Mouse (Mus musculus) kidney, postnatal 0 days (tissue): Measurements from ENCODE around the gene Zfp362. TPM values are rescaled to one million over a fixed set of nuclear protein-coding genes. Genes with fewer than 3 reads are reported as not detected.
A peak's percentile ranks its signal among the peaks of the same experiment; 100 is the strongest.

ENCODE experiments used
- ATAC-seq: fragments of 200-750 bp; cut with Nextera tagmentation; replicated peaks from 2 replicates; pipeline ENCODE4 v1.8.0; 2017; ENCODE audit warnings: low read depth, moderate number of reproducible peaks, moderate TSS enrichment, moderate library complexity; ENCODE audit not compliant: low FRiP score
- DNase-seq: peaks from one replicate; pipeline ENCODE4 v3.0.0-alpha.2; 2016; ENCODE audit warnings: low spot score
- H3K27ac ChIP-seq: fragments of 300-500 bp; sonication (generic); 2 replicates; pipeline ENCODE4 v1.5.1; 2014; ENCODE audit warnings: mild to moderate bottlenecking
- H3K27me3 ChIP-seq: fragments of 300-500 bp; sonication (generic); 2 replicates; pipeline ENCODE4 v1.6.1; 2014; ENCODE audit warnings: low read length, mixed read lengths; ENCODE audit not compliant: insufficient read depth
- H3K36me3 ChIP-seq: fragments of 300-500 bp; sonication (generic); 2 replicates; pipeline ENCODE4 v1.6.1; 2014; ENCODE audit warnings: low read length, mixed read lengths; ENCODE audit not compliant: insufficient read depth
- H3K4me1 ChIP-seq: fragments of 300-500 bp; sonication (generic); replicated peaks from 2 replicates; pipeline ENCODE4 v1.6.1; 2014; ENCODE audit warnings: antibody characterized with exemption, low read length, mixed read lengths; ENCODE audit not compliant: insufficient read depth
- H3K4me2 ChIP-seq: fragments of 300-500 bp; sonication (generic); 2 replicates; pipeline ENCODE4 v1.6.1; 2014; ENCODE audit warnings: mild to moderate bottlenecking, low read length, moderate library complexity, mixed read lengths
- H3K4me3 ChIP-seq: fragments of 300-500 bp; sonication (generic); replicated peaks from 2 replicates; pipeline ENCODE4 v1.5.1; 2014; ENCODE audit warnings: low read depth, low read length
- H3K9ac ChIP-seq: fragments of 300-500 bp; sonication (generic); 2 replicates; pipeline ENCODE4 v1.6.1; 2014; ENCODE audit warnings: low read depth, low read length
- H3K9me3 ChIP-seq: fragments of 300-500 bp; sonication (generic); replicated peaks from 2 replicates; pipeline ENCODE4 v1.6.1; 2016; ENCODE audit warnings: low read length, inconsistent platforms, mixed read lengths
- CTCF ChIP-seq: IDR thresholded peaks from 2 replicates; pipeline ENCODE4 v1.5.1; 2016; ENCODE audit warnings: antibody characterized with exemption, low read depth, mild to moderate bottlenecking, moderate library complexity
- WGBS: fragments of 180-500 bp; shearing (Covaris S2); extraction: QIAGEN DNeasy Blood & Tissue Kit; methylation state at CpG from one replicate; pipeline ENCODE4 v1.1.7; 2014; 5-methylcytosine and 5-hydroxymethylcytosine counted together
- polyA plus RNA-seq: library from polyadenylated mRNA; unstranded; fragments of >200 nt; fragmentation: Nextera tagmentation; extraction: Ambion mirVana; gene quantifications from 2 replicates; pipeline ENCODE4 v1.2.1, GENCODE M21; 2015

The Zfp362 gene
- 31.1 and 31.2 TPM in 2 replicates for polyA plus RNA-seq

DNA sequence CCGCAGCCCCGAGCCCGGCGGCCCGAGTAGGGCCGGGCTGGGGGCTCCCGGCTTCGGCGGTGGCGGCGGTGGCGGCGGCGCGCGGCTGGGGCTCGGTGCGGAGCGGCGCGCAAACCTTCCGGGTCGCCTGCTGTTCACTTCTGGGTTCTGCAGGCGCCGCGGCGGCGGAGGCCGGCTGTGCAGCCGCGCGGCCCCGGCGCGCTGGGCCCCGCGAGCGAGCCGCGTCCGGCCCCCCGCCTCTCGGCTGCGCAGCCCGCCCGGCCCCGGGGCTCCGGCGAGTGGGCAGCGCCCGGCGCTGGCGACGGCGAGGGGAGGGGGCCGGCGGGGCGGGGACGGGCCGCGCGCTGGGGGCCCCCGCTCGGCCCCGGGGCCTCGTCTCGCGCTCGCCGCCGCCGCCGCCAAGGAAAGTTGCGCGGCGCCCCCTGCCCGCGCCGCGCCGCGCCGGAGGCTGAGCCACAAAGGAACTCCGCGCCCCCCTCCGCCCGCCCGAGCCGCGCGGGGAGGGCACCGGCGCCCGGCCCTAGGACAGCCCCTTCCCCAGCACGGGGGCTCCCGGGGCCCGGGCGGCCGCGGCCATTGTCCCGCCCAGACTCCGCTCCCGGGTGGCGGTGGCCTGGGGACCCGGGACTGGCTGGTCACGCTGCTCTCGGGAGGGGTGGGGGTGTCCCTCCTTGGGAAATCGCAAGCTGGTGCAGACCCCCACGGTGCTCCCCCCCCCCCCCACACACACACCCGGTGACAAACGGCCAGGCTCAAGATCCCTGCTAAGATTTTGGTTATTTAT is at the start of gene Zfp362:
Gene Zfp362, minus strand, starts transcription at position 3 of the 784 bp plus-strand sequence.
- Histone ChIP-seq H3K27ac (peak within 1 kb of the TSS; percentile 99), H3K4me1 (peaks cover 32% of the 10 kb centered on the region), H3K9me3 (no peaks in the 10 kb centered on the region), H3K4me2 (peak within 1 kb of the TSS; percentile 96), H3K4me3 (peak within 1 kb of the TSS; percentile 77), H3K27me3 (no peaks in the 10 kb centered on the region), H3K36me3 (no peaks in the 10 kb centered on the region), H3K9ac (peak within 1 kb of the TSS; percentile 100)
- WGBS: 2% methylated on average over 59 of the region's 111 CpGs
- ATAC-seq: peak; percentile 59
- DNase-seq: peak; percentile 58
- TF ChIP-seq CTCF: no peak

DNA sequence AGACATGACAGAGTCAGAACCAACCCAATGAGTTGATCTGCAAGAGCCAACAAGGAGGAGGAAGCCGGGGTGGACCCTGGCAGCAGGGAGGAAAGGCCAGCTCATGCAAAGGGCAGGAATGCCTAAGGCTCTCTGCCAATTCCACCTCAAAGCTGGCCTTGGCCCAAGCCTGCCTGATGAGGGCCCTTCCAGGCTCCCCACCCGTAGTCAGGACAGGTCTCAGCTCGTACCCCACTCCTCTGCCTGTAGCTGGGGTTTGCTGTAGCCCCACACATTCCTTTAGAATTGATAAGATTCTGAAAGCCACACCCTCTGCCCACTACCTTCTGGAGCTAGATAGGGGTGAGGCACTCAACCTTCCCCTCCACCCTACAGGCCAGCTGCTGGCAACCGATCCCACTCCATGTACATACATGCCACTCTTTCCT is 49.8 kb upstream of the Zfp362 start:
- WGBS: 72% methylated on average over 4 of the region's 4 CpGs
- Histone ChIP-seq H3K4me3 (no peak overlapping the region), H3K27me3 (no peaks in the 10 kb centered on the region), H3K27ac (no peak overlapping the region), H3K4me1 (no peaks in the 10 kb centered on the region), H3K9ac (no peak overlapping the region), H3K9me3 (no peaks in the 10 kb centered on the region), H3K36me3 (no peaks in the 10 kb centered on the region), H3K4me2 (no peak overlapping the region)
- no peak for DNase-seq
- ATAC-seq: peak; percentile 55; the same call in 1 of the 2 replicates
- TF ChIP-seq CTCF: no peak

- Histone ChIP-seq H3K36me3 (no peaks in the 10 kb centered on the region), H3K27ac (no peak overlapping the region), H3K4me3 (no peak overlapping the region), H3K4me2 (no peak overlapping the region), H3K27me3 (no peaks in the 10 kb centered on the region), H3K4me1 (no peaks in the 10 kb centered on the region), H3K9me3 (no peaks in the 10 kb centered on the region), H3K9ac (no peak overlapping the region)
- 38% methylated on average over 11 of the region's 11 CpGs for WGBS
- no peak for TF ChIP-seq CTCF
- DNase-seq (no peak), ATAC-seq (0 out of 2 replicates have a peak, but pooled peaks have one; percentile 55)
Measured at GRCm38 (mm10) chr4:128853117-128853516, 47.3 kb upstream of the Zfp362 start.

GRCm38 (mm10) chr4:128852266-128852887 is 46.5 kb upstream of the Zfp362 start:
- Histone ChIP-seq H3K4me2 (no peak overlapping the region), H3K27me3 (no peaks in the 10 kb centered on the region)
- ATAC-seq: no peak

GRCm38 (mm10) chr4:128849686-128850085 is 43.8 kb upstream of the Zfp362 start:
- WGBS: 74% methylated on average over 7 of the region's 7 CpGs
- no peak for TF ChIP-seq CTCF
- Histone ChIP-seq H3K27me3 (no peaks in the 10 kb centered on the region), H3K9me3 (no peaks in the 10 kb centered on the region), H3K9ac (no peak overlapping the region), H3K36me3 (no peaks in the 10 kb centered on the region), H3K4me3 (no peak overlapping the region), H3K4me1 (no peaks in the 10 kb centered on the region), H3K4me2 (no peak overlapping the region), H3K27ac (no peak overlapping the region)
- ATAC-seq (no peak), DNase-seq (no peak)

More at GRCm38 (mm10) chr4:128852266-128852887, 46.5 kb upstream of the Zfp362 start:
- DNase-seq: no peak
- Histone ChIP-seq H3K4me3 (no peak overlapping the region), H3K4me1 (no peaks in the 10 kb centered on the region), H3K9ac (no peak overlapping the region), H3K9me3 (no peaks in the 10 kb centered on the region), H3K27ac (no peak overlapping the region), H3K36me3 (no peaks in the 10 kb centered on the region)
- WGBS: 87% methylated on average over 12 of the region's 12 CpGs
- no peak for TF ChIP-seq CTCF

DNA sequence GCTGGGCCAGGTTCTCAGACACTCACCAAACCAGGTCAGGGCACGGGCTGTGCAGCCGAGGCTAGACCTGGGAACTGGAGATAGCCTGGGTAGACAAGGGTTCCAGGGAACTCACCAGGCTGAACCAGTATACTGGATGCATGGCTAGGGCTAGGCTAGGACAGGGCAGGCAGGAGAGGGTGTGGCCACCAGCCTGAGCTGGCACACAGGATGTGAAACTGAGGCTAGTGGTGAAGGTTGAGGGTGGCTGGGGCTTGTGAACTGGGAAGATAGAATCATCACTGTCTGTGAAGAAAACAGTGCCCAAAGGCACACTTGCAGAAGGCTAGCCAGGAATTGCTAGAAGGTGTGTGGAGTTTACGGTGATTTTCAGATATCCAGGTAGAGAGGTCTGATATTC is 43.1 kb upstream of the Zfp362 start:
- ATAC-seq (no peak), DNase-seq (no peak)
- H3K36me3 ChIP-seq: no peaks in the 10 kb centered on the region
- H3K9me3 ChIP-seq: no peaks in the 10 kb centered on the region
- H3K27me3 ChIP-seq: no peaks in the 10 kb centered on the region
- no peak for TF ChIP-seq CTCF
- H3K4me2 ChIP-seq: no peak overlapping the region
- H3K4me3 ChIP-seq: no peak overlapping the region
- H3K27ac ChIP-seq: no peak overlapping the region
- no peak overlapping the region for H3K9ac ChIP-seq
- WGBS: 94% methylated on average over 3 of the region's 3 CpGs
- H3K4me1 ChIP-seq: no peaks in the 10 kb centered on the region
